Mouse (Mus musculus): Measurements from ENCODE around the gene Cntfr.

DNA sequence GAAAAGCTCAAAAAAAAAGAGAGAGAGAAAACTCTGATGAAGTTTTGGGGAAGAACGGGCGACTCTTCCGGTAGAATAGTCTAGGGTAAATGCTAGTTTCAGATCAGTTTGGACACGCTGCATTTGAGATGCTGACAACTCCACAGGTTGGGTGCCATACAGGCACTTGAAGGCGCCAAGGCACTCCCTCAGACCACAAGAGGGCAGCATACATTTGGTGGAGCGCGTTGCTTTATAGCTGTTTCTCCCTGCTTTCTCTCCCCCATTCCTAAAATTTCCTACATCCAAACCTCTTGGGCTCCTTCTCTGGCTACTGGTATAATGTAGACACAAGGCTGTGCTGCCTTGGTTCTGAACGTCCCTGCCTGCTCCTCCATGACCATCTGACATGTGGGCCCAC lies 17.4 kb upstream of the Cntfr start:
- TF ChIP-seq CTCF (IDR thresholded peaks at IDR 0.05; ENCODE audit: low read depth) (peak; percentile 86), EP300 (IDR thresholded peaks at IDR 0.05; ENCODE audit: low read depth) (no peak)
